27 mouse cellular contexts compared by ENCODE assay signal in genomic region chr8:51479406-51479805, GRCm38 (mm10).
DNase-seq lines count a peak whose midpoint lies in the region; ATAC-seq and TF ChIP-seq lines count a peak whose summit lies in the region.
"Had no signal": no experiment of that assay in that cellular context is flagged by ENCODE, and none has a peak within 500 bp of the region (broad histone marks: within the 10 kb centered on the region; RNA-seq: fewer than 3 reads in every experiment).

No protein-coding gene starts in this region.

- 79% methylated on average over 3 of the region's 3 CpGs for WGBS in forebrain, embryonic 14.5 days
- 83% methylated on average over 3 of the region's 3 CpGs for WGBS in forebrain, embryonic 10.5 days
- 46% methylated on average over 3 of the region's 3 CpGs for WGBS in lung, embryonic 14.5 days
- 54% methylated on average over 3 of the region's 3 CpGs for WGBS in hindbrain, embryonic 14.5 days
- WGBS in midbrain, postnatal 0 days: 54% methylated on average over 3 of the region's 3 CpGs

- H3K27me3 ChIP-seq in forebrain, embryonic 14.5 days (replicated peaks; ENCODE audit: control insufficient read depth, insufficient read depth, low read length): no peaks in the 10 kb centered on the region
- H3K27me3 ChIP-seq in forebrain, embryonic 10.5 days (ENCODE audit: poor library complexity, severe bottlenecking): no peaks in the 10 kb centered on the region
- H3K27me3 ChIP-seq in lung, embryonic 14.5 days (ENCODE audit: insufficient read depth, low read length): no peaks in the 10 kb centered on the region
- no peaks in the 10 kb centered on the region for H3K27me3 ChIP-seq in hindbrain, embryonic 14.5 days (ENCODE audit: control insufficient read depth, insufficient read depth, low read length)
- no peaks in the 10 kb centered on the region for H3K27me3 ChIP-seq in midbrain, postnatal 0 days (ENCODE audit: insufficient read depth, low read length)
- H3K27me3 ChIP-seq: CH12.LX; embryonic facial prominence, embryonic 13.5 days; limb, embryonic 12.5 days; liver, embryonic 15.5 days; lung, embryonic 15.5 days; megakaryocyte, embryonic 14.5 days; stomach, embryonic 15.5 days had no signal

- H3K4me1 ChIP-seq in forebrain, embryonic 14.5 days (ENCODE audit: control insufficient read depth, insufficient read depth, low read length): no peaks in the 10 kb centered on the region
- no peaks in the 10 kb centered on the region for H3K4me1 ChIP-seq in forebrain, embryonic 10.5 days
- no peaks in the 10 kb centered on the region for H3K4me1 ChIP-seq in lung, embryonic 14.5 days (ENCODE audit: insufficient read depth)
- H3K4me1 ChIP-seq in hindbrain, embryonic 14.5 days (replicated peaks; ENCODE audit: control insufficient read depth, insufficient read depth, low read length): no peaks in the 10 kb centered on the region
- no peaks in the 10 kb centered on the region for H3K4me1 ChIP-seq in midbrain, postnatal 0 days (ENCODE audit: insufficient read depth, low read length)
- H3K4me1 ChIP-seq: embryonic facial prominence, embryonic 13.5 days; limb, embryonic 12.5 days; liver, embryonic 15.5 days; lung, embryonic 15.5 days; megakaryocyte, embryonic 14.5 days; stomach, embryonic 15.5 days had no signal

- peak; percentile 17 for DNase-seq in forebrain, embryonic 14.5 days (ENCODE audit: low spot score)
- no peak for DNase-seq in forebrain, embryonic 10.5 days (ENCODE audit: extremely low spot score, low spot score)
- DNase-seq in lung, embryonic 14.5 days: peak; percentile 1
- no peak for DNase-seq in lung, postnatal 14 days
- DNase-seq in hindbrain, embryonic 14.5 days (ENCODE audit: low spot score): no peak
- DNase-seq in midbrain, postnatal 0 days (ENCODE audit: low spot score): peak; percentile 2
- DNase-seq in right cerebral cortex, postnatal 4 days: no peak
- no peak for DNase-seq in cerebellum, adult 18-20 months
- DNase-seq: adrenal gland, adult 8-10 months; cerebellum, adult 11 months; cerebellum, adult 9-11 months; gastrocnemius, postnatal 25 days; heart, adult 11 months; heart, postnatal 36 days; kidney, adult 11 months; kidney, postnatal 25 days; lung, postnatal 36 days had no signal

- H3K27ac ChIP-seq in forebrain, embryonic 14.5 days (ENCODE audit: low read depth, low read length): no peak overlapping the region
- H3K27ac ChIP-seq in forebrain, embryonic 10.5 days: no peak overlapping the region
- no peak overlapping the region for H3K27ac ChIP-seq in lung, embryonic 14.5 days (ENCODE audit: low read depth)
- 0 out of 2 replicates have a peak overlapping the region, but pooled peaks have one; percentile 26 for H3K27ac ChIP-seq in hindbrain, embryonic 14.5 days
- no peak overlapping the region for H3K27ac ChIP-seq in midbrain, postnatal 0 days (ENCODE audit: low read depth, low read length)
- H3K27ac ChIP-seq: embryonic facial prominence, embryonic 13.5 days; limb, embryonic 12.5 days; liver, embryonic 15.5 days; lung, embryonic 15.5 days; stomach, embryonic 15.5 days had no signal

- no peak overlapping the region for H3K4me3 ChIP-seq in forebrain, embryonic 14.5 days (ENCODE audit: low read depth, low read length)
- H3K4me3 ChIP-seq in forebrain, embryonic 10.5 days: no peak overlapping the region
- no peak overlapping the region for H3K4me3 ChIP-seq in lung, embryonic 14.5 days (ENCODE audit: low read depth, low read length)
- H3K4me3 ChIP-seq in hindbrain, embryonic 14.5 days (replicated peaks; ENCODE audit: low read length): no peak overlapping the region
- no peak overlapping the region for H3K4me3 ChIP-seq in midbrain, postnatal 0 days (ENCODE audit: low read depth, low read length)
- H3K4me3 ChIP-seq: embryonic facial prominence, embryonic 13.5 days; limb, embryonic 12.5 days; liver, embryonic 15.5 days; lung, embryonic 15.5 days; megakaryocyte, embryonic 14.5 days; stomach, embryonic 15.5 days had no signal

- ATAC-seq in forebrain, embryonic 14.5 days: 0 out of 2 replicates have a peak, but pooled peaks have one; percentile 23
- no peak for ATAC-seq in lung, embryonic 14.5 days (ENCODE audit: insufficient read depth)
- ATAC-seq in hindbrain, embryonic 14.5 days (ENCODE audit: low FRiP score): no peak
- ATAC-seq in midbrain, postnatal 0 days (ENCODE audit: low FRiP score): no peak
- ATAC-seq: inflammation-experienced regulatory T-cells, adult 6 months had no signal

- H3K36me3 ChIP-seq in forebrain, embryonic 14.5 days (ENCODE audit: control insufficient read depth, insufficient read depth, low read length): no peaks in the 10 kb centered on the region
- no peaks in the 10 kb centered on the region for H3K36me3 ChIP-seq in forebrain, embryonic 10.5 days (replicated peaks)
- H3K36me3 ChIP-seq in lung, embryonic 14.5 days (ENCODE audit: insufficient read depth): no peaks in the 10 kb centered on the region
- H3K36me3 ChIP-seq in hindbrain, embryonic 14.5 days (replicated peaks; ENCODE audit: control insufficient read depth, insufficient read depth): no peaks in the 10 kb centered on the region
- H3K36me3 ChIP-seq in midbrain, postnatal 0 days (ENCODE audit: insufficient read depth, low read length): no peaks in the 10 kb centered on the region
- H3K36me3 ChIP-seq: embryonic facial prominence, embryonic 13.5 days; G1E; limb, embryonic 12.5 days; liver, embryonic 15.5 days; lung, embryonic 15.5 days; stomach, embryonic 15.5 days had no signal

- no peak for TF ChIP-seq CTCF in lung, embryonic 14.5 days (IDR thresholded peaks at IDR 0.05; ENCODE audit: low read depth)
- TF ChIP-seq CTCF in midbrain, postnatal 0 days (IDR thresholded peaks at IDR 0.05): no peak

- no peak overlapping the region for H3K4me2 ChIP-seq in forebrain, embryonic 14.5 days (ENCODE audit: low read length)
- no peak overlapping the region for H3K4me2 ChIP-seq in lung, embryonic 14.5 days
- no peak overlapping the region for H3K4me2 ChIP-seq in hindbrain, embryonic 14.5 days (replicated peaks)
- no peak overlapping the region for H3K4me2 ChIP-seq in midbrain, postnatal 0 days (ENCODE audit: low read depth, low read length, poor library complexity, severe bottlenecking)
- H3K4me2 ChIP-seq: embryonic facial prominence, embryonic 13.5 days; heart, embryonic 11.5 days; limb, embryonic 12.5 days; liver, embryonic 15.5 days; lung, embryonic 15.5 days; stomach, embryonic 15.5 days had no signal

- H3K9me3 ChIP-seq in forebrain, embryonic 14.5 days (replicated peaks; ENCODE audit: control insufficient read depth, low read length): no peaks in the 10 kb centered on the region
- H3K9me3 ChIP-seq in forebrain, embryonic 10.5 days: no peaks in the 10 kb centered on the region
- H3K9me3 ChIP-seq in lung, embryonic 14.5 days (ENCODE audit: low read depth, low read length): no peaks in the 10 kb centered on the region
- H3K9me3 ChIP-seq in hindbrain, embryonic 14.5 days (ENCODE audit: control insufficient read depth, low read length): no peaks in the 10 kb centered on the region
- no peaks in the 10 kb centered on the region for H3K9me3 ChIP-seq in midbrain, postnatal 0 days (ENCODE audit: low read length)
- H3K9me3 ChIP-seq: embryonic facial prominence, embryonic 13.5 days; G1E; limb, embryonic 12.5 days; liver, embryonic 15.5 days; lung, embryonic 15.5 days; megakaryocyte, embryonic 14.5 days; stomach, embryonic 15.5 days had no signal

- no peak overlapping the region for H3K9ac ChIP-seq in forebrain, embryonic 14.5 days (ENCODE audit: low read length)
- H3K9ac ChIP-seq in lung, embryonic 14.5 days: no peak overlapping the region
- H3K9ac ChIP-seq in hindbrain, embryonic 14.5 days: no peak overlapping the region
- H3K9ac ChIP-seq in midbrain, postnatal 0 days (replicated peaks; ENCODE audit: low read length, poor library complexity, severe bottlenecking): no peak overlapping the region
- H3K9ac ChIP-seq: embryonic facial prominence, embryonic 13.5 days; limb, embryonic 12.5 days; liver, embryonic 15.5 days; lung, embryonic 15.5 days; stomach, embryonic 15.5 days had no signal

Comparison
In these comparisons a context has a peak if more than half of its experiments do, and no peak if none do; other contexts are left out.
1. DNase-seq: peak in forebrain, embryonic 14.5 days (single experiment), lung, embryonic 14.5 days (single experiment) and midbrain, postnatal 0 days (single experiment); none in forebrain, embryonic 10.5 days (single experiment), lung, postnatal 14 days (single experiment), hindbrain, embryonic 14.5 days (single experiment), right cerebral cortex, postnatal 4 days (single experiment) and cerebellum, adult 18-20 months (0 of 2).